Mouse (Mus musculus) left cerebral cortex, postnatal 4 days (tissue): ENCODE results near the gene Klhl12. TPM values are rescaled to one million over a fixed set of nuclear protein-coding genes. Genes with fewer than 3 reads are reported as not detected.
"Not testable (repeated sequence)": the region's sequence is repeated elsewhere in the genome, so short reads cannot be mapped to it uniquely, and the experiment has no call there.

Source experiments
- DNase-seq: peaks from one replicate; pipeline ENCODE4 v3.0.0-alpha.2; 2022
- intact Hi-C: fragments of 180-260 bp; cut with DNase I; formaldehyde crosslinking; loops from one replicate; pipeline ENCODE4 v1.15.1; 2025
- total RNA-seq, 2 experiments: library from RNA; stranded (reverse); gene quantifications; 2 replicates each; pipeline ENCODE4 v1.2.3; 2021

Gene Klhl12
- total RNA-seq, 2 experiments from 2014 or later: 37.1 to 38.7 TPM

DNA sequence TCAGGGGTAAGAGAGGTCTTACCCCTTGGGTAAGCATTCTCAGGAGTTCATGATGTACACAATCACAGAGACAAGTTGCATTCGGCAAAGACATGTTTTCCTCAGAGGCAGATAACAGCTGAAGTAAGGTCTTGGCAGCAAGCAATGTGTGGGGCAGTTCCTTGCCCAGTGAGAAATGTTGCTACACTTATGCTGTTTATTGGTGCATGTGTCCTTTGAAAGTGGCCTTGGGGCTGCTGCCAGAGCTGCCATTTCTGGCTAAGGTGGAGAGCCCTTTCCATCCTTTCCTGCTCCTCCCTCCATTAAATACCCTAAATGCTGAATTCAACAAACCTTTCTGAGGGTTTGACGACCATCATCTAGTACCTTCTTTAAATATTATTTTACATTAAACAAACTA is 9.9 kb upstream of the Klhl12 start:
- DNase-seq: no peak
- intact Hi-C loops: no loop called here

DNA sequence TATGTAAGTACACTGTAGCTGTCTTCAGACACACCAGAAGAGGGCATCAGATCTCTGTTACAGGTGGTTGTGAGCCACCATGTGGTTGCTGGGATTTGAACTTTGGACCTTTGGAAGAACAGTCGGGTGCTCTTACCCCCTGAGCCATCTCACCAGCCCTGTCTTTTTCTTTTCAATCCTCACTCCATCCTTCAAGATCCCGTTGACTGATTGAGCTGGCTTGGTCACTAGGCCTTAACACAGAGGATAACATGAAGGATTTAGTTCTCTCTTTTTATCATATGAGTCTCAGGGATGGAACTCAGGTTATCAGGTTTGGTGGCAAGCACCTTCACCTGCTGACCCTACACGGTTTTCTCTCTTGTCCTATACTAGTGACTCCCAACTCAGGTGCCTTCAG is 6.8 kb upstream of the Klhl12 start:
- DNase-seq, intact Hi-C loops: not testable (repeated sequence)

DNA sequence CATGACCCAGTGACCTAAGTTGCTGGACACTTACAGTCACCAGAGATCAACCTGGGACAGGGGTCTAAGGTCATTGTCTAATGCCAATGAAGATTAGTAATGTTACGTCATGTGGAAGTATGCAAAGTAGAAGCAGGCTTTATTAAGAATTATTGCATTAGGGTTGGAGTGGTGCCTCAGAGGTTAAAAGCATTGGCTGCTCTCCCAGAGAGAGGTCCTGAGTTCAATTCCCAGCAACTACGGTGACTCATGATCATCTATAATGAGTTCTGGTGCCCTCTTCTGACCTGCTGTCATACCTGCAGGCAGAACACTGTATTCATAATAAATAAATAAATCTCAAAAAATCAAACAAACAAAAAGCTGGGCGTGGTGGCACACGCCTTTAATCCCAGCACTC is 5.1 kb upstream of the Klhl12 start:
- intact Hi-C loops: loop anchor here (10.0 kb wide), 1 partner anchor 85 kb away; the partner anchor contains the start of gene Tmem183a
- no peak for DNase-seq

DNA sequence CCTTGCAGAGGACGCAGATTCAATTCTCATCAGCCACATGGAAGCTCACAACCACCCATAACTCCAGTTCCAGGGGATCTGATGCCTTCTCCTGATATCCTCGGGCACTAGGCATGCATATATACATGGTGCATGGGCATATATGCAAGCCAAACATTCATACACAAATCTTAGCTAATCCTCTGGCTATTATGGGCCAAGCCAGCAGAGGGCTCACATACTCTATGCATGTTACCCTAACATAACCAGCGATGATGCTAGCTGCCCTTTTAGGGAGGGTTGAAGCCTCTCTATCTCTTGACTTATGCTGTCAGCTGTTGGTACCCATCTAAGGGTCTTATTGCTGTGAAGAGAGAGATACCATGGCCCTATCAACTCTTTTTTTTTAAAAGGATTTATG is 4.3 kb upstream of the Klhl12 start:
- intact Hi-C loops: loop anchor here (10.0 kb wide), 1 partner anchor 86 kb away; the partner anchor contains the start of gene Tmem183a
- peak; percentile 39 for DNase-seq

DNA sequence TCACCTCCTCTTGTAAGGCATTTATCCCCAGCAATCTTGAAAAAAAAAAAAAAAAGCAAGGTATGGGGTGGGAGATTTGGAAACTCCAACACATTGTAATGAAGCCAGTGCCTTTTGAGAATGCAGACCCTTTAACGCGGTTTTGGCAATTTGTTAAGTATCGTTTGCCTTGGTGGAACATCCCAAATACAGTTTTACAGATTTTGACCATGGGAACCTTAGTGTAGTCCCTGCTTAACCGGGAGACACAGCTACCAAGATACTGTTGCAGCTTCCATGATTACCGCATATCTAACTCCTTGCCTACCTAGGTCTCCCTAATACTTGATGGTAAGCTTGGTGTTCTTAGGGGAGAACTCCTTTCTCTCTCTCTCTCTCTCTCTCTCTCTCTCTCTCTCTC is 729 bp downstream of the Klhl12 start:
- intact Hi-C loops: loop anchor here (10.0 kb wide), 1 partner anchor 91 kb away; the partner anchor contains the start of gene Tmem183a
- DNase-seq: no peak

DNA sequence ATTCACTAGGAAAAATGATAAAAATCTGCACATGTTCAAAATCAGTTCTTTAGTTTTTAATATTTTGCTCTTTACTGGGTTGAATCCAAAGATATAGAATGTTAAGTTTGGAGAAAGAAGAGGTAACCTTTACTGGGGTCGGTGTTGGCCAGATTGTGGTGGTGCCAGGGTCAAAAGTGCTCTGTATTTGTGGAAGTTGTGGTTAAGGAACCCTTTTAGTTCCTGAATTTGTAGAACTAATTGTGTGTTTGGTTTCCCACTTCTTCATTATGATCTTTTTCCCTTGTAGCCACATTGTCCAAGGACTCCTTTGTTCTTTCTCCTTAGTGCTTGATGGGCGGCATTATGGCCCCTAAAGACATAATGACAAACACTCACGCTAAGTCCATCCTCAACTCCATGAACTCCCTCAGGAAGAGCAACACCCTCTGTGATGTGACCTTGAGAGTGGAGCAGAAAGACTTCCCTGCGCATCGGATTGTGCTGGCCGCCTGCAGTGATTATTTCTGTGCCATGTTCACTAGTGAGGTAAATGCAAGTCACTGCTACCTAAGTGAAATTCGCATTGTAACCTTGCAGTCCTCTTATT is 2.9 kb downstream of the Klhl12 start:
- intact Hi-C loops: loop anchor here (10.0 kb wide), 1 partner anchor 93 kb away; the partner anchor contains the start of gene Tmem183a

DNA sequence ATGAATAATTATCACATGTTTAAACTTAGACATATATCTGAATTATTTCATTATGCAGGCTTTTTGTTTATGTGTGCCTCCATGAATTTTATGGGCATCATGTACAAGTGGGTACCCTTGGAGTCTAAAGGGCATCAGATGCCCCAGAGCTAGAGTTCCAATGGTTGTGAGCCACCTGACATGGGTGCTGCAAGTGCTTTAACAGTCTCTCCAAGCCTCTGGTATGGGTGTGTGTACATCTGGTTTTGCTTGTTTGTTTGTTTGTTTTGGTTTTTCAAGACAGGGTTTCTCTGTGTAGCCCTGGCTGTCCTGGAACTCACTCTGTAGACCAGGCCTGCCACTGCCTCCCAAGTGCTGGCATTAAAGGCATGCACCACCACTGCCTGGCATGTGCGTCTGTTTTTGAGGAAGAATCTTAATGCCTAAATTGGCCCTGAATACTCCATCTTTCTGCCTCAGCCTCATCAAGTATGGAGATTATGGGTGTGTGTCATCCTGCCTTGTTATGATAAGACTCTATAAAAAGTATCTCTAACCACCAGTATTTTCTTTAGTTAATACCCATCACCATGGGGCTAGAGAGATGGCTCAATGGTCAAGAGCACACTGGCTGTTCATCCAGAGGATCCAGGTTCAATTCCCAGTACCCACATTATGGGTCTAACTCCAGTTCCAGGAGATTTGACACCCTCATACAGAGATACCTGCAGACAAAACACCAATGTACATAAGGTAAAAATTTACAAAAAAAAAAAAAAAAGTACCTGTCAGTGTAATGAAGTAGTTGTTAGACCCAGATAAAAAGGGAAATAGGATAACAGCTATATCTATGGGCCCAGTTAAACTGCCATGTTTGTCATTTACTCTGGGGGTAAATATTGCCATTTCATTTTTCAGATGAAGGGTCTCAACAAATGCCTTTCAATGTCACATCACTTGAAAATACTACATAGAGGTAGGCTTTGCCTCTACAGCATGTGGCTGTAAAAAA is 5.3 kb downstream of the Klhl12 start:
- no peak for DNase-seq
- intact Hi-C loops: no loop called here

More for the DNA sequence above, 2.9 kb downstream of the Klhl12 start:
- no peak for DNase-seq

DNA sequence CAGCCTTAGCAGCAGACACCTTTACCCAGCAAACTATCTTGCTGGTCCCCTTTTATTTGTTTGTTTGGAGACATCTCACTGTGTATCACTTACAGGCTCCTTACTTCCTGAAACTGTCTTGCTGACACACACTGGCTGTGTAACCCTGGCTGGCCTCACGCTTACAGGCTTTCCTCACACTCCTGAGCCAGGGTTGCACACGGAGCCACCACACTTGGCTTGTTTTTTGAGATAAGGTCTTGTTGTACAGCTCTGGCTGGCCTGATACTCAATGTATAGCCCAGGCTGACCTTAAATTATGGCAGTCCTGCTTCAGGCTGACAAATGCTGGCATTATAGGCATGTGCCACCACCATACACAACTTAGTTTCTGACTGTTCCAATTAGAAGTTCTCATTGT is 29.3 kb downstream of the Klhl12 start:
- intact Hi-C loops: no loop called here
- DNase-seq: no peak

DNA sequence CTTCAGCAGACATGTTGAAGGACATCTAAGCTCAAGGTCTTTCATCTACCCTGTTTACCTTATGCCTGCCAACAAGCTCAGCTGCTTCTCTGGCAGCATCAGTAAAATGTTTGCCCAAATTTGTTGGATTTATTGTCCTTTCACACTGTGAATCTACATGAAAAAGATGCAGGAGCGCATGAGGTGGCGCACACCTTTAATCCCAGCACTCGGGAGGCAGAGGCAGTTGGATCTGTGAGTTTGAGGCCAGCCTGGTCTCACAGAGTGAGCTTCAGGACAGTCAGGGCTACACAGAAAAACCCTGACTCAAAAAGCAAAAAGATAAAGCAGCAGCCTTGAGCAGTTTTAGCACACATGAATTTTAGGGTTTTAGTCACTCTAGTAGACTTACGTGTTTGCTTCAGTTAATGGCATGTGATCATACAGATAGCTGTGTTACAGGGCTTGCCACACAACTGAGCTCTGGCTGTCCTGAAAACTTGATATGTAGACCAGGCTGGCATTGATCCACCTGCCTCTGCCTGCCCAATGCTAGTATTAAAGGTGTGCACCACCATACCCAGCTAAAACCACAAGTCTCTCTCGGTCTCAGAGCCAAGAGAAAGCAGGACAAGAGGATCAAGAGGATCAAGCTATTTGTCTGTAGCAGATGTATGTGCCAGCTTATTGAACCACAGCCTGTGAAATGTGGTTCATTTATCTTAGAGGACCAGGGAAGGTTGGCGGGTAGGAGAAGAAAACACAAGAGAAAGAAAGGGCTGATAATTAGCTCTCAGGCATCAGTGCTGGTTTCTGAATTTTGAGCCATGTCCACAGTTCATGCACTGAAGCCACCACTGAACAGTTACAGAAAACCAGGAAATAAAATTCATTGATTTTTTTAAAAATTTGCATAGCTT is 35.8 kb downstream of the Klhl12 start:
- DNase-seq: no peak
- intact Hi-C loops: no loop called here

DNA sequence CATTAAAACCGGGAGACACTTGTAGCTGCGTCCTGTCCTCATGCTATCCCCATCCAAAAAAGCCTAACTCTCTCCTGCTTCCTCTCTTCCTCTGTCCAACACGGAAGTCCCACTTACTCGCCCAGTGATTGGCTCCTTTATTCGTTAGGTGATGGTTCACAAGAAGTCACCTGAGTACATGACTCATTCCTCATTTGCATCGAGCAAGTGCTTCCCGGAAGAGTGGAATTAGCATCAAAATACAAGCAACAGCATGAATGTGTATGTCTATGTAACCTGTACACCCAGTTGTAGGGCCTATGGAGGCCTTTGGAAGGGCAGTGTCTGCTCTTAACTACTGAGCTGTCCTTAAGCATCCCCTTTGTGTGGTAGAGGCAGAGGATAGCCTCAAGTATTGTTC is 36.9 kb downstream of the Klhl12 start:
- intact Hi-C loops: no loop called here
- no peak for DNase-seq

DNA sequence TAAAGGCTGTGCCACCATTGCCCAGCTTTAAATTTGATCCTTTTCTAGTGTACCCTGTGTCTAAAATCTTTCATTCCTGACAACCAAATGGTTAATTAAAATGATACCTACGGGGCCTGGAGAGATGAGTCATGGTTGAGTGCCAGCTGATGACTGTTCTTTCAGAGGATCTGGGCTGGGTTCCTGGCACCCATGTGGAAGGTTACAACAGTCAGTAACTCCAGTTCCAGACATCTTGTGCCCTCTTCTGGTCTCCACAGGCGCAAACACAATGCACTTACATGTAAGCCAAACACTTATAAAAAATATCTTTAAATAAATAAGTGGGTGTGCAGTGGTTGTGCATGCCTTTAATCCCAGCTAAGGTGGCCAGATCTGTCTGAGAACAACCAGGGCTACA is 38.2 kb downstream of the Klhl12 start:
- intact Hi-C loops: no loop called here
- DNase-seq: no peak

DNA sequence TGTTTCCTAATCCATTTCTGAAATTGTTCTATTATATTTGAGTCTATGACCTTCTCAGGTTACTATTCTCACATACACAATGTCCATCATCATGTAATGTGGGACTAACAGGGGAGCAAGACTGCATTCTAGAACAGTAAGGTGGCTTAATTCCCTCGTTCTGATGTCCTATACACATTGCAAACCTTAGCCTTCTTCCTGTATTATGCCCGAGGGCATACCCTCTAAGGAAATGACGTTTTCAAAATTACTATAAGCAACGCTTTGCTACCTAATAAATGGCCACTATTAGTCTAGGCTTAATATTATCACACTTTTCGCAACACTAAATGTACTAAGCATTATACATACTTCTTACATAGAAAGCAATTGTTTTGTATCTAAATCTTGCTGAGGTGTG is 38.6 kb downstream of the Klhl12 start:
- intact Hi-C loops: no loop called here
- no peak for DNase-seq

DNA sequence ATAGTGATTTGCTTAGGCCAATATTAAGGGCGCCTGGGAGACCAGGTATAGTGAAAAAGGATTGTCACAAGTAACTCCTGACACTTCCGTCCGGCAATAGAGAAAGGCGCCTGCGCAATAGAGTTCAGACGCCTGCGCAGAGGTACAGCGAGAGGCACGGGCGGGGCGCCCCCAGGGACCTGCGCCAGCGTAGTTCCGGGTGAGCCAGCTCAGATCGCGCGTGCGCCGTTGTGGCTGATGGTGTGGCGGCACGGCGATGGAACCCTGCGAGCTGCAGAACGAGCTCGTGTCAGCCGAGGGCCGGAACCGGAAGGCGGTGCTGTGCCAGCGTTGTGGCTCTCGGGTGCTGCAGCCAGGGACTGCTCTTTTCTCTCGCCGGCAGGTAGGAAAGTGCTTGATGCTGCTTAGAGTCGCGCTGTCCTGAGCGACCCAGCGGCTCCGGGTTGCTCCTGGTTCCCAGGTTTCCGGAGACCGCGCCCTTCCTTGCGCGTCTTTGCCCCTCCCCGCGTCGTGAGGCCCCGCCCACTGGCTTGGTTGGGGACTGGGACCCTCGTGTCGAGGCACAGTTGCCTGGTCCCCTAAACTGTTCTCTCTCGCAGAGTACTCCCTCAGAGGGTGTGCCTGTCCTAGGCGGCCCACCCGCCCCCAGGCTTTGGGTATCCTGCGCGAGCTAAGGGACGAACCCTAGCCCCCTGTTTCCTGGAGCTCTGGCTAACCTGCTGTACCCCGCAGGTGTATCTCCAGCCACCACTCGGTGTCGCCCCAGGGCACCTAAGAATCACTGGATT is 39.3 kb downstream of the Klhl12 start, which contains the start of gene Rabif:
Gene Rabif (plus strand): TSS at position 221 of the 788 bp plus-strand sequence.
- intact Hi-C loops: no loop called here
- DNase-seq: peak; percentile 100

DNA sequence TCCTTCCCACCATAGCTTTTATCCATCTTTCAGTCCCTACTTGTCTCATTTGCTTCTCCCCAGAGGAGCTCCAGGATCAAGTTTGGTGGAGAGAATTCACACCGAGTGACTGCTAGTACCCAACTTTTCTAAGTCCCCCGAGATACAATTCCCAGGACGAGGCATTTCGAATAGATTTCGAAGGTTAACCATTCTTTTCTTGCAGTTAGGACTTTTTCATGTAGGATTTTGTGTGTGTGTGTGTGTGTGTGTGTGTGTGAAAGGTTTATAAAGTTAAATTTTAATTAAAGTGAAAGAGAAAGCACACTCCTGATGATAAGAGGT is 39.8 kb downstream of the Klhl12 start:
- intact Hi-C loops: no loop called here
- no peak for DNase-seq

DNA sequence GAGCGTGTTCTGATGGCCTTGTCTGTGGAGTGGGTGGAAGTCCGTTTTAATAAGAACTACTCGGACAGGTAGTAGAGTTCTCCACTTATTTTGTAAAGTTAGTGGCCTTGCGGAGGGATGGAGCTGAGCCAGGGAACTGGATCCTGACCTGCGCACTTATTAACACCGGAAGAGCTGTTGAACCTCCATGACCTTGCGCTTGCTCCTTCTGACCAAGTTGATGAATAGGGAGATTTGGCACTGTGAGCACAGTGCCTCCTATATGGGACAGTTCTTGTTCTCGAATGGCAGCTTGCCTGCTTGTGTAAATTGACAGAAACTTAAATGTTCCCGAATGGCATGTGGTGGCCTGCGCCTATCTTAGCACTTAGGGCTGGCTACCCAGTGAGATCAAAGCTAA is 40.7 kb downstream of the Klhl12 start:
- no peak for DNase-seq
- intact Hi-C loops: no loop called here

DNA sequence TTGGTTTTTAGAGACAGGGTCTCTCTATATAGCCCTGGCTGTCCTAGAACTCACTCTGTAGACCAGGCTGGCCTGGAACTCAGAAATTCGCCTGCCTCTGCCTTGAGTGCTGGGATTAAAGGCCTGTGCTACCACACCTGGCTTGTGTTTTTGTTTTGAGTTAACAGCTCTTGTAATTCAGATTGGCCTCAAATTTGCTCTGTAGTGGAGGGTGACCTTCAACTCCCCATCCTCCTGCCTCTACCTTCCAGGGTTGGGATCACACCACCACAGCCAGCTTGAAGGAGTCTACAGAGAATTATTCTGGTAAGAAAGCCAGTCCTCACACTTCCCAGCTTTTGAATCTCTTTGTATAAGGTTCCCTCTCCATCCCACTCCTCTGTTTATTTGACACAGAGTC is 45.6 kb downstream of the Klhl12 start:
- intact Hi-C loops: no loop called here

DNA sequence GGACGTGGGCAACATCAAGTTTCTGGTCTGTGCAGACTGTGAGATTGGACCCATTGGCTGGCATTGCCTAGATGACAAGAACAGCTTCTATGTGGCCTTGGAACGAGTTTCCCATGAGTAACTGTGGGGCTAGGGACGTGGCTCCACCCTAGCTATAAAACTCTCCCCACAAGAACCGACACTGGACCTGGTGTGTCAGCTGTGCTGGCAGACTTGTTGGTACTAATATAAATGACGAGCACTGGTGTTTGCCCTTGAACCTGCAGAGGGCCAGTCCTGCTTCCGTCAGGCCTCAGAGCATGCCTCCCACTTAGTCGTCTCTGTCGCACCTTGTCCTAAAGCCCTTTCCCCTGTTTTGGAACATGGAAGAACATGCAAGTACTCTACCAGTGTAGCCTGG is 50.9 kb downstream of the Klhl12 start:
- no peak for DNase-seq
- intact Hi-C loops: no loop called here

More for the DNA sequence above, 45.6 kb downstream of the Klhl12 start:
- no peak for DNase-seq

DNA sequence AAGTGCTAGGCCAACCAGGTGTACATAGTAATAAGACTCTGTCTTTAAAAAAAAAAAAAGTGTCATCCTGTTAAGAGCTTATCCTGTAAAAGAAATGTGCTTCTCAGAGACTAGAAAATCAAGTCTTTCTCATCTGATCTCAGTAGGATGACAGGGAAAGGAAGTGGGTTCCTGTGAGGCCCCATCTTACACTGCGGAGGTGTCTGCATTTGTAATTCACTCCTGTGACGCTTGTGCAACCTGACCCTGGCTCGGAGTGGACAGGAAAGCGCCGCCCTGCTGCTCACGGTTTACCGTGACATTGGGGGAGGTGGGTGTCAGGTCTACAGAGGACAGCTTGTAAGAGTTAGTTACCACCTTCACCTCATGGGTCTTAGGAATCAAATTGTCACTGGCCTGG is 54.7 kb downstream of the Klhl12 start:
- no peak for DNase-seq
- intact Hi-C loops: no loop called here

DNA sequence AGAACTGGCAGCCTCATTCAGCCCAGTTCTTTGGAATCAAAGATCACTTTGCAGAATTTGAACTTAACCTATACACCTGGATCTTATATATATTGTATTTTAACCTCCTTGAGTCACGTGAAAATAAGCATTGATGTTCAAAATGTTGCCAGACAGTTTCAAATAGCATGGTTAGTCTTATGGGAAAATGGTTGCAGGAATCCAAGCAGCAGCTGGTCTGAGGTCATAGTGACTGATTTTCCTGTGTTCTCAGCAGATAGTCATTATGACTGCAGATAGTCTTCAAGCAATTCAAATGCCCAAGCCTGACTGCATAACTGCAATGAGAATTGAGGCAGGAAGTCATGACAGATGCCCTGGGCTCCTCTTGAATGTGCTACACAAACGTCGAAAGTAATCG is 56.9 kb downstream of the Klhl12 start:
- no peak for DNase-seq
- intact Hi-C loops: no loop called here

DNA sequence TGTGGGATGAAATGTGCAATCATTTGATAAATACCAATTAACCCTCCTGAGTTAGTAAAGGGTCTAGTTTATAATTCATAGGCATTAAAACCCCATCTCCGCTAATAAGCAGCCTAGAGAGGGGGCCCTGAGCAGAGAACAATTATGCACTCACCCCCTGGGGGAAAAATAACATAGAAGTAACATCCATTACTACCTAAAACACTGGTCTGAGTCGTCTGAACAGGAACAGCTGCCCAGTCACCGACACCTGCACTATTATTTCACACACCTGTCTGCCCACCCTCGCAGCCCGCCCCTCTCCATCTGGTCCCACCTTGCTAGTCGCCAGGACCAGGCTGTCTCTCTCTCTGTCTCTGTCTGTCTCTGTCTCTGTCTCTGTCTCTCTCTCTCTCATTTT is 57.3 kb downstream of the Klhl12 start:
- intact Hi-C loops: no loop called here
- DNase-seq: no peak
